Mouse (Mus musculus) embryonic facial prominence, embryonic 12.5 days (tissue): ENCODE data around the gene Rtn4ip1. TPM values are rescaled to one million over a fixed set of nuclear protein-coding genes. Genes with fewer than 3 reads are reported as not detected.
"Not testable (repeated sequence)": the region's sequence is repeated elsewhere in the genome, so short reads cannot be mapped to it uniquely, and the experiment has no call there.

ENCODE experiments used
- ATAC-seq: fragments of 200-750 bp; cut with Nextera tagmentation; 2 replicates; pipeline ENCODE4 v1.8.0; 2017; ENCODE audit not compliant: insufficient number of reproducible peaks, insufficient read depth, low FRiP score, low TSS enrichment
- H3K27ac ChIP-seq: fragments of 300-500 bp; sonication (generic); 2 replicates; pipeline ENCODE4 v1.5.1; 2016; ENCODE audit warnings: mild to moderate bottlenecking
- H3K27me3 ChIP-seq: fragments of 300-500 bp; sonication (generic); 2 replicates; pipeline ENCODE4 v1.6.1; 2016; ENCODE audit warnings: mild to moderate bottlenecking, moderate library complexity
- H3K36me3 ChIP-seq: fragments of 300-500 bp; sonication (generic); 2 replicates; pipeline ENCODE4 v1.6.1; 2016; ENCODE audit warnings: mild to moderate bottlenecking
- H3K4me1 ChIP-seq: fragments of 300-500 bp; sonication (generic); 2 replicates; pipeline ENCODE4 v1.6.1; 2016
- H3K4me2 ChIP-seq: fragments of 300-500 bp; sonication (generic); replicated peaks from 2 replicates; pipeline ENCODE4 v1.6.1; 2016; ENCODE audit warnings: mild to moderate bottlenecking, moderate library complexity
- H3K4me3 ChIP-seq: fragments of 300-500 bp; sonication (generic); 2 replicates; pipeline ENCODE4 v1.5.1; 2016; ENCODE audit warnings: mild to moderate bottlenecking
- H3K9ac ChIP-seq: fragments of 300-500 bp; sonication (generic); 2 replicates; pipeline ENCODE4 v1.6.1; 2016; ENCODE audit warnings: mild to moderate bottlenecking, moderate library complexity
- H3K9me3 ChIP-seq: fragments of 300-500 bp; sonication (generic); 2 replicates; pipeline ENCODE4 v1.6.1; 2016; ENCODE audit warnings: mild to moderate bottlenecking, moderate library complexity
- WGBS: fragments of 180-500 bp; shearing (Covaris S2); methylation state at CpG from one replicate; pipeline ENCODE4 v1.1.7; 2016; 5-methylcytosine and 5-hydroxymethylcytosine counted together
- polyA plus RNA-seq: library from polyadenylated mRNA; unstranded; fragments of >200 nt; fragmentation: Nextera tagmentation; extraction: Ambion mirVana; gene quantifications from 2 replicates; pipeline ENCODE4 v1.2.1, GENCODE M21; 2016

The Rtn4ip1 gene
- polyA plus RNA-seq, 1 experiment from 2014 or later, result 15.8 TPM

GRCm38 (mm10) chr10:43943736-43944135 lies 42.1 kb downstream of the Rtn4ip1 start:
- no peaks in the 10 kb centered on the region for H3K27me3 ChIP-seq
- no peak for ATAC-seq
- 77% methylated on average over 4 of the region's 4 CpGs for WGBS
- no peak overlapping the region for H3K9ac ChIP-seq
- H3K9me3 ChIP-seq, result no peaks in the 10 kb centered on the region
- no peaks in the 10 kb centered on the region for H3K4me1 ChIP-seq
- no peaks in the 10 kb centered on the region; the same call in 1 of the 2 replicates for H3K36me3 ChIP-seq
- no peak overlapping the region for H3K27ac ChIP-seq
- H3K4me3 ChIP-seq, result no peak overlapping the region
- no peak overlapping the region for H3K4me2 ChIP-seq

GRCm38 (mm10) chr10:43945435-43945834 lies 43.8 kb downstream of the Rtn4ip1 start:
- Histone ChIP-seq H3K4me1 (no peaks in the 10 kb centered on the region), H3K4me3 (no peak overlapping the region), H3K27me3 (no peaks in the 10 kb centered on the region), H3K9me3 (no peaks in the 10 kb centered on the region), H3K4me2 (no peak overlapping the region), H3K36me3 (no peaks in the 10 kb centered on the region; the same call in 1 of the 2 replicates), H3K9ac (no peak overlapping the region), H3K27ac (no peak overlapping the region)
- WGBS, result 77% methylated on average over 4 of the region's 4 CpGs
- ATAC-seq, result no peak

- Histone ChIP-seq H3K36me3 (no peaks in the 10 kb centered on the region), H3K27me3 (no peaks in the 10 kb centered on the region), H3K9ac (no peak overlapping the region), H3K4me3 (no peak overlapping the region), H3K4me2 (no peak overlapping the region), H3K9me3 (no peaks in the 10 kb centered on the region), H3K4me1 (no peaks in the 10 kb centered on the region), H3K27ac (no peak overlapping the region)
- ATAC-seq, result no peak; the same call in 1 of the 2 replicates
Observed at GRCm38 (mm10) chr10:43953942-43954341, 52.3 kb downstream of the Rtn4ip1 start.

GRCm38 (mm10) chr10:43964943-43965342 lies 63.3 kb downstream of the Rtn4ip1 start:
- H3K27me3 ChIP-seq, result no peaks in the 10 kb centered on the region
- no peak for ATAC-seq
- H3K4me1 ChIP-seq, result no peaks in the 10 kb centered on the region
- H3K27ac ChIP-seq, result no peak overlapping the region
- no peaks in the 10 kb centered on the region for H3K9me3 ChIP-seq
- no peak overlapping the region for H3K4me3 ChIP-seq
- WGBS, result 51% methylated on average over 2 of the region's 2 CpGs
- H3K4me2 ChIP-seq, result no peak overlapping the region
- H3K36me3 ChIP-seq, result no peaks in the 10 kb centered on the region
- H3K9ac ChIP-seq, result no peak overlapping the region

GRCm38 (mm10) chr10:43973244-43973643 lies 71.6 kb downstream of the Rtn4ip1 start:
- Histone ChIP-seq H3K9ac (no peak overlapping the region), H3K4me3 (no peak overlapping the region), H3K27me3 (no peaks in the 10 kb centered on the region), H3K4me1 (no peaks in the 10 kb centered on the region), H3K36me3 (no peaks in the 10 kb centered on the region), H3K9me3 (no peaks in the 10 kb centered on the region), H3K27ac (no peak overlapping the region), H3K4me2 (no peak overlapping the region)
- no peak for ATAC-seq
- 57% methylated on average over 2 of the region's 2 CpGs for WGBS

- no peaks in the 10 kb centered on the region for H3K4me1 ChIP-seq
- H3K27me3 ChIP-seq, result no peaks in the 10 kb centered on the region
- no peak overlapping the region for H3K9ac ChIP-seq
- H3K9me3 ChIP-seq, result no peaks in the 10 kb centered on the region
- ATAC-seq, result no peak
- no peak overlapping the region for H3K4me2 ChIP-seq
- no peak overlapping the region for H3K4me3 ChIP-seq
- H3K27ac ChIP-seq, result no peak overlapping the region
- 54% methylated on average over 3 of the region's 3 CpGs for WGBS
- H3K36me3 ChIP-seq, result no peaks in the 10 kb centered on the region
Observed at GRCm38 (mm10) chr10:43977353-43977752, 75.7 kb downstream of the Rtn4ip1 start.

- Histone ChIP-seq H3K9me3 (no peaks in the 10 kb centered on the region), H3K9ac (no peak overlapping the region), H3K27ac (no peak overlapping the region), H3K4me1 (no peaks in the 10 kb centered on the region), H3K27me3 (no peaks in the 10 kb centered on the region), H3K4me3 (no peak overlapping the region), H3K4me2 (no peak overlapping the region), H3K36me3 (no peaks in the 10 kb centered on the region)
- no peak for ATAC-seq
- 80% methylated on average over 1 of the region's 1 CpGs for WGBS
Observed at GRCm38 (mm10) chr10:43980080-43980479, 78.5 kb downstream of the Rtn4ip1 start.

GRCm38 (mm10) chr10:43980742-43981141 lies 79.1 kb downstream of the Rtn4ip1 start:
- ATAC-seq, H3K27me3 ChIP-seq, H3K36me3 ChIP-seq, H3K4me2 ChIP-seq, H3K4me3 ChIP-seq, H3K9me3 ChIP-seq, H3K27ac ChIP-seq, H3K9ac ChIP-seq, H3K4me1 ChIP-seq: not testable (repeated sequence)
- 77% methylated on average over 3 of the region's 3 CpGs for WGBS

GRCm38 (mm10) chr10:43982470-43982869 lies 80.9 kb downstream of the Rtn4ip1 start:
- WGBS, result 91% methylated on average over 6 of the region's 6 CpGs

GRCm38 (mm10) chr10:43983241-43983640 lies 81.6 kb downstream of the Rtn4ip1 start:
- Histone ChIP-seq H3K4me3 (no peak overlapping the region), H3K4me1 (no peaks in the 10 kb centered on the region), H3K27ac (no peak overlapping the region), H3K27me3 (no peaks in the 10 kb centered on the region), H3K9ac (no peak overlapping the region), H3K9me3 (no peaks in the 10 kb centered on the region), H3K36me3 (no peaks in the 10 kb centered on the region), H3K4me2 (no peak overlapping the region)
- ATAC-seq, result no peak
- WGBS, result 85% methylated on average over 5 of the region's 5 CpGs

More at GRCm38 (mm10) chr10:43982470-43982869, 80.9 kb downstream of the Rtn4ip1 start:
- H3K9me3 ChIP-seq, result no peaks in the 10 kb centered on the region
- no peak overlapping the region for H3K4me3 ChIP-seq
- ATAC-seq, result no peak
- no peak overlapping the region for H3K4me2 ChIP-seq
- H3K36me3 ChIP-seq, result no peaks in the 10 kb centered on the region
- no peak overlapping the region for H3K27ac ChIP-seq
- H3K9ac ChIP-seq, result no peak overlapping the region
- H3K27me3 ChIP-seq, result no peaks in the 10 kb centered on the region
- no peaks in the 10 kb centered on the region for H3K4me1 ChIP-seq

- 96% methylated on average over 2 of the region's 2 CpGs for WGBS
- Histone ChIP-seq H3K4me2 (no peak overlapping the region), H3K9me3 (no peaks in the 10 kb centered on the region), H3K27ac (no peak overlapping the region), H3K27me3 (no peaks in the 10 kb centered on the region), H3K4me1 (no peaks in the 10 kb centered on the region), H3K9ac (no peak overlapping the region), H3K36me3 (no peaks in the 10 kb centered on the region), H3K4me3 (no peak overlapping the region)
- ATAC-seq, result no peak
Observed at GRCm38 (mm10) chr10:43983866-43984265, 82.3 kb downstream of the Rtn4ip1 start.

GRCm38 (mm10) chr10:43991268-43991667 lies 89.7 kb downstream of the Rtn4ip1 start:
- Histone ChIP-seq H3K36me3 (no peaks in the 10 kb centered on the region), H3K4me1 (no peaks in the 10 kb centered on the region), H3K4me3 (no peak overlapping the region), H3K27me3 (no peaks in the 10 kb centered on the region), H3K27ac (no peak overlapping the region), H3K9me3 (no peaks in the 10 kb centered on the region), H3K4me2 (no peak overlapping the region), H3K9ac (no peak overlapping the region)
- ATAC-seq, result no peak
- 85% methylated on average over 5 of the region's 5 CpGs for WGBS

- H3K4me3 ChIP-seq, result no peak overlapping the region
- WGBS, result 82% methylated on average over 5 of the region's 5 CpGs
- no peaks in the 10 kb centered on the region for H3K4me1 ChIP-seq
- no peaks in the 10 kb centered on the region for H3K9me3 ChIP-seq
- no peak overlapping the region for H3K4me2 ChIP-seq
- ATAC-seq, result no peak
- no peaks in the 10 kb centered on the region for H3K36me3 ChIP-seq
- no peak overlapping the region for H3K9ac ChIP-seq
- no peak overlapping the region for H3K27ac ChIP-seq
- H3K27me3 ChIP-seq, result no peaks in the 10 kb centered on the region
Observed at GRCm38 (mm10) chr10:43992506-43992905, 90.9 kb downstream of the Rtn4ip1 start.
